Mouse (Mus musculus) left cerebral cortex, adult 11 months (tissue): ENCODE measurements at regions not wholly inside any gene's neighbourhood (a gene's known extent, or its start where the extent isn't known, plus 50 kb on each side); places are given as distances from the start of the nearest gene placed in this dataset.
"Not testable (repeated sequence)": the region's sequence is repeated elsewhere in the genome, so short reads cannot be mapped to it uniquely, and the experiment has no call there.

Source experiments
- DNase-seq: peaks from one replicate; pipeline ENCODE4 v3.0.0; 2022; ENCODE audit warnings: low spot score

DNA sequence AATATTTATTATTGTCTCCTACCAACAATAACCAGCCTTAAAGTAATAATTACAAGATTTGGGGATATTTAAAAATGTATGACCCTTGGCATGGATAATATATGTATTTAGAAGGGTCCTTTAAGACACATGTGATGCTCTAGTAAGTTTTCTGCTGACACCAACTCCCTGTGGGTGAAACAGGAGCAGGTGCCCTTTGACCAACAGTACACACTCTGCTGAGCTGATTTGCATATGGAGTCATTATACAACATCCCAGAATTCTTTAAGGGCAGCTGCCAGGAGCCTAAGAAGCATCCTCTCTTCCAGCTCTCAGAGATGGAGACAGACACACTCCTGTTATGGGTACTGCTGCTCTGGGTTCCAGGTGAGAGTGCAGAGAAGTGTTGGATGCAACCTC is 274.1 kb downstream of the Rpia start:
- DNase-seq = no peak

DNA sequence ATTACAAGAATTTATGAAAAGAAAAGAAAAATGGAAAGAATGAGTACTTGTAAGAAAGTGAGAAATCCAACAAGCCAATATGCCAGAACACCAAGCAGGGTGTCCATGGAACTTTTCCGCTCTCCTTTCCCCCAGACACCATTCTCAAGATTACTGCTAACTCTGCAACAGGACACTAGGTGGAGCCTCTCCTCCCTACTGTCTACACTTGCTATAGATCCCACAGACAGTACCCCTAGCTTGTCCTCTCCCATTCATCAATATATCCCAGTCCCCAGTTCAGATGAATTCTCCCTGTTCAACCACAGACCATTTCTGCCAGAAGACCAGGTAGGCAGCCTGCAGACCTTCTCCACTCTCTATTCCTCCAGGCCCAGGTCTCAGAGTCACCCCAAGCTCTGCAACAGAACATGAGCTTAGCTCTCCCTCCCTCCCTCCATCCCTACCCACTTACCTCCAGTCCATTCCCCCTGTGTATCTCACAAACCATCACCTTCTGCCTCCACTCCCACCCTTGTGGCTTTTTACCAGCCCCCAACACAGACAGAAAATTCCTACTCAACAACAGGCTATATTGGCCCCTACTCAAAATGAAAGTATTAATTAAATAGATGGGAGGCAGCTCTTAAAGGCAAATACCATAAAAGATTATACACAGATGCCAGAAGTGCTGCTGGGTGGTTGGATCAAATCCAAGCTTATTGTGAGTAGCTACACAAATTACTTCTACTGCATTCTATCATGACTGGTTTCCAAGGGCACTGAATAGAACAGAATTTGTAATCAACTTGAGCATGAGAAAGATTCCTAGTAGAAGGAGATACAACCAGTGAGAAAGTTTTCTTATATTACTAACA is 323.2 kb downstream of the Rpia start:
- DNase-seq = no peak

DNA sequence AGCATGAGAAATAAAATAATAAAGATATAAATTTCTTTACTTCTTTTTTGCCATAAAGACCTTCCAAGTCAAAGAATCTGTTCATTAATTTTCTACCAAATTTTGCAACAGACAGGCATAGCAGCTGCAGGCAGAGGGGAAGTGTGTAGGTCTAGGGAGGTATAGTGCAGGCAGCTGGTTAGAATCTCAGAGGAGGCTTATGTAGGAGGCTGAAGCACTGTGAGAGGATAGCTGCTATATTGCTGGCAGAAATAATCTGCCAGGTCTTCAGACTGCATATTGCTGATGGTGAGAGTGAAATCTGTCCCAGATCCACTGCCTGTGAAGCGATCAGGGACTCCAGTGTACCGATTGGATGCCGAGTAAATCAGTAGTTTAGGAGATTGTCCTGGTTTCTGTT is 334.8 kb downstream of the Rpia start:
- DNase-seq = no peak

DNA sequence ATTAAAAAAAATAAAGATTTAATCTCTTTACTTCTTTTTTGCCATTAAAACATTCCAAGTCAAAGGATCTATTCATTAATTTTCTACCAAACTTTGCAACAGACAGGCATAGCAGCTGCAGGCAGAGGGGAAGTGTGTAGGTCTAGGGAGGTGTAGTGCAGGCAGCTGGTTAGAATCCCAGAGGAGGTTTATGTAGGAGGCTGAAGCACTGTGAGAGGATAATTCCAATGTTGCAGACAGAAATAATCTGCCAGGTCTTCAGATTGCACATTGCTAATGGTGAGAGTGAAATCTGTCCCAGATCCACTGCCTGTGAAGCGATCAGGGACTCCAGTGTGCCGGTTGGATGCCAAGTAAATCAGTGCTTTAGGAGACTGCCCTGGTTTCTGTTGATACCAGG is 357.3 kb downstream of the Rpia start:
- not testable (repeated sequence) for DNase-seq

DNA sequence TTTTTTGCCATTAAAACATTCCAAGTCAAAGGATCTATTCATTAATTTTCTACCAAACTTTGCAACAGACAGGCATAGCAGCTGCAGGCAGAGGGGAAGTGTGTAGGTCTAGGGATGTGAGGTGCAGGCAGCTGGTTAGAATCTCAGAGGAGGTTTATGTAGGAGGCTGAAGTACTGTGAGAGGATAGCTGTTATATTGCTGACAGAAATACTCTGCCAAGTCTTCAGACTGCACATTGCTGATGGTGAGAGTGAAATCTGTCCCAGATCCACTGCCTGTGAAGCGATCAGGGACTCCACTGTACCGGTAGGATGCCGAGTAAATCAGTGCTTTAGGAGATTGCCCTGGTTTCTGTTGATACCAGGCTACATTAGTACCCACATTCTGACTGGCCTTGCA is 385.7 kb downstream of the Rpia start:
- peak; percentile 15 for DNase-seq

DNA sequence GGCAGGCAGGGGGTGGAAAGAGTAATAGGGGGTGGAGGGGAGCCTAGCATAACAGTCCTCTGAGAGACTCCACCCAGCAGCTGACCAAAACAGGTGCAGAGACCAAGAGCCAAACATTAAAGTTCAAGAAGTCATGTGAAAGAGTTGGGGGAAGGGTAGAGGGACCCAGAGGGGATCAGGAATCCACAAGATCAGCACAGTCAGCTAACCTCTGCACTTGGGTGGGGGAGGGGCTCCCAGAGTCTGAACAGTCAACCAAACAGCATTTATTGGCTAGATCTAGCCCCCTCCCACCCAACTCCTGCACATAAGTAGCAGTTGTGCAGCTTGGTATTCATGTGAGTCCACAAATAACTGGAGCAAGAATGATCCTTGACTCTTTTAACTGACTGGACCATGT is 402.2 kb downstream of the Rpia start:
- not testable (repeated sequence) for DNase-seq

DNA sequence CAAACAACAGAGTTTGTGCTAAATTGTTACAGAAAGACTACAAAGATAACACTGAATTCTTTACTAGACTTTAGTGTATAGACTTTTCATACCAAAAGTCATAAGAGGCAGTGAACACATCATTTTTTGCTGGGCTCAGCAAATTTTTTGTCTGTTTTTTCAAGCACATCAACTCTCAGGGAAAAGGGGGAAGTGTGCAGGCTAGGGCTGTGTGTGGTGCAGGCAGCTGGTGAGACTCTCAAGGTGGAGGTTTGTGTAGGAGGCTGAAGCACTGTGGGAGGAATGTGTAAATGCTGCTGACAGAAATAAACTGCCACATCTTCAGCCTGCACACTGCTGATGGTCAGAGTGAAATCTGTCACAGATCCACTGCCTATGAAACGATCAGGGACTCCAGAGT is 405.6 kb downstream of the Rpia start:
- DNase-seq = peak; percentile 44

DNA sequence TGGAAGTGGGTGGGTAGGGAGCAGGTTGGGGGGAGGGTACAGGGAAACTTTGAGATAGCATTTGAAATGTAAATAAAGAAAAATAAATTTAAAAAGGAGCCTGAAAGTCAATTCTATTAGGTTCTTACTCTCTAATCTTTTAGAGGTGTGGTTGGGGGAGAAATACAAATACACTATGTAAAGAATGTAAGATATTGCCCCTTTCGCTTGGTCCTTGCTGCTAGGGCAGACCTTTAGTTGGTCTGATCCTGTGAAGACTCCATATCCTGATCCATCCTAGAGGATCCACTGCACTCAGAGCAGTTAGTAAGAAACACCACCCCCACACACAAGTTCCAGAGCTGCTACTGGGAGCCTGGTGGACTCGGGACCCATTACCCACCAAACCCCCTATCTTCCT is 412.7 kb downstream of the Rpia start:
- not testable (repeated sequence) for DNase-seq

DNA sequence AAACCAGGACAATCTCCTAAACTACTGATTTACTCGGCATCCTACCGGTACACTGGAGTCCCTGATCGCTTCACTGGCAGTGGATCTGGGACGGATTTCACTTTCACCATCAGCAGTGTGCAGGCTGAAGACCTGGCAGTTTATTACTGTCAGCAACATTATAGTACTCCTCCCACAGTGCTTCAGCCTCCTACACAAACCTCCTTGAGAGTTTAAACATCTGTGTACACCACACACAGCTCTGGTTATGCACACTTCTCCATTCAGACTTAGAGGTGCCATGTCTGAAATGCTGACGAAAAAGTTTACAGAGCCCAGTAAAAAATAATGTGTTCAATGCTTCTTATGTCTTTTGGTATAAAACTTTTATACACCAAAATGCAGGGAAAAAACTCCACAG is 420.2 kb downstream of the Rpia start:
- not testable (repeated sequence) for DNase-seq

DNA sequence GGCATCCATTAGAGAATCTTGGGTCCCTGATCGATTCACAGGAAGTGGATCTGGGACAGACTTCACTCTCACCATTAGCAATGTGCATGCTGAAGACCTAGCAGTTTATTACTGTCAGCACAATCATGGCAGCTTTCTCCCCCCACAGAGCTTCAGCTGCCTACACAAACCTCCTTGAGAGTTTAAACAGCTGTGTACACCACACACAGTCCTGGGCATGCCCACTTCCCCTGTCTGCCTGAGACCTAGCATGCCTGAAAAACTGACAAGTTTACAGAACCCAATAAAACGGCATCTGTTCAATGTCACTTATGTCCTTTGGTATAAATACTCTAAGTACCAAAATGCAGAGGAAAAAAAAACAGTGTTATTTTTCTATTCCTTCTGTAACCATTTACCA is 435.7 kb downstream of the Rpia start:
- no peak for DNase-seq

DNA sequence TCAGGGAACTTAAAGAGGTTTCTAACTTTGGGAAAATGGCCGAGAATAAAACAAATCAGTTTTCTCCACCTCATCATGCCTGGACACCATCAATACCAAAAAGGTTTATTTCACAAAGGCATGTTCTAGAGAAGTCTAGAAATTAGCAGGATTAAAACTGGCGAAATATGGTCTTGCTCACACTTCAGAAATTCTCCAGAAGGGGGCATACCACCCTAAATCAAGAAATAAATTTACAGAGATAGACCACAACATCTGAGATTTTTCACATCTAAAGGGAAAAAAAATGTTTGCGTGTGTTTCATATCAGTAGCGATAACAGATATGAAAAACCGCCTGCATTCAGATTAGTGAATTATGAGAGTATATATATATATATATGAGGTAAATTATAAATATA is 449.9 kb downstream of the Rpia start:
- DNase-seq = no peak

DNA sequence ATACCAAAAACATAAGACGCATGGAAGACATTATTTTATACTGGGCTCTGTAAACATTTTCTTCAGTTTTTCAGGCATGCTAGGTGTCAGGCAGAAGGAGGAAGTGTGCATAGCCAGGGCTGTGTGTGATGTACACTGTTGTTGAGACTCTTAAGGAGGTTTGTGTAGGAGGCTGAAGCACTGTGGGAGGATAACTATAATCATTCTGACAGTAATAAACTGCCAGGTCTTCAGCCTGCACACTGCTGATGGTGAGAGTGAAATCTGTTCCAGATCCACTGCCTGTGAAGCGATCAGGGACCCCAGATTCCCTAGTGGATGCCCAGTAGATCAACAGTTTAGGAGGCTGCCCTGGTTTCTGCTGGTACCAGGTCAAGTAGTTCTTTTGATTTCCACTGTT is 451.3 kb downstream of the Rpia start:
- not testable (repeated sequence) for DNase-seq

DNA sequence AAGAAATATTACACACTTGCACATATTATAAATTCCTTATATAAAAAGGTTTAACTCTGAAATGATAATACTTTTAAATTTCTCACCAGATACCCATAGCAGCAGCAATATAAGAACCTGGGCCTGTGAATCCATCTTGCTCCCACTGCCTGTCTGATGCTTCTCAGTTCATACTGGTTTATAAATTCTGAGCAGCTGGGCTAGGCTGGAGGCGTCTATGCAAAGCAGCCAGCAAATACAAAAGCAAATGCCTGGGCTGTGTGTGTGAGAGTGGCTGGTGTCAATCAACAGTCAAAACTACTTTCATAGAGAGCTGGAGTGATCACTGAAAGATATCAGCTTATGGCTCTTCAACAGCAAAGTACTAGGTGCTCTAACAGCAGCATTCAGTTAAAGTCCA is 476.7 kb downstream of the Rpia start:
- DNase-seq = no peak

DNA sequence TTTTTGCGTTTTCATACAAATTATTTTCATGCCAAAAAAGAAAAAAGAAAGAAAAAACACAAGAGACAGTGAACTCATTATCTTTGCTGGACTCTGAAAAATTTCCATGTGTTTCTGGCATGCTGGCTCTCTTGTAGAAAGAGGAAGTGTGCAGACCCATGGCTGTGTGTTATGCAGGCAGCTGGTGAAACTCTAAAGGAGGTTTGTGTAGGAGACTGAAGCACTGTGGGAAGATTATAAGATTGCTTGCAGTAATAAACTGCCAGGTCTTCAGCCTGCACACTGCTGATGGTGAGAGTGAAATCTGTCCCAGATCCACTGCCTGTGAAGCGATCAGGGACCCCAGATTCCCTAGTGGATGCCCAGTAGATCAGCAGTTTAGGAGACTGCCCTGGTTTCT is 477.4 kb downstream of the Rpia start:
- DNase-seq = peak; percentile 41

DNA sequence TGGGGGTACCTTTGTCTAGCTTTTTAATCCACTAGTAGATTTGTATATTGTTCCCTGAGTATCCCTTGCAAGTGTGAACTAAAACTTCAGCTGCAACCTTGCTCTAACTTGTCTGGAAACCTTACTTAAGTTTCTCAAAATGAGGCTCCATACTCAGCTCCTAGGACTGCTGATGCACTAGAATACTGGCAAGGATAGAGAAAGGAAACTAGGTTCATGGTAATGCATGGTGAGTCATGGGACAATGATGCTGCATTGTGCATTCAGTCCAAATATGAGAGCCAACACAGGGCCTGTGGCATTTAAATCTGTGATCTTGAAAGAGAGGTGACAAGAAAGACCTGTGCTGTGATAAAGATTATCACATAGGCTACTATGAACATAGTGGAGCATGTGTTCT is 490.9 kb downstream of the Rpia start:
- not testable (repeated sequence) for DNase-seq

DNA sequence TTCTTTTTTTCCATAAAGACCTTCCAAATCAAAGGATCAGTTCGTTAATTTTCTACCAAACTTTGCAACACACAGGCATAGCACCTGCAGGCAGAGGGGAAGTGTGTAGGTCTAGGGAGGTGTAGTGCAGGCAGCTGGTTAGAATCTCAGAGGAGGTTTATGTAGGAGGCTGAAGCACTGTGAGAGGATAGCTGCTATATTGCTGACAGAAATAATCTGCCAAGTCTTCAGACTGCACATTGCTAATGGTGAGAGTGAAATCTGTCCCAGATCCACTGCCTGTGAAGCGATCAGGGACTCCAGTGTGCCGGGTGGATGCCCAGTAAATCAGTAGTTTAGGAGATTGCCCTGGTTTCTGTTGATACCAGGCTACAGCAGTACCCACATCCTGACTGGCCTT is 531.8 kb downstream of the Rpia start:
- DNase-seq = peak; percentile 73

DNA sequence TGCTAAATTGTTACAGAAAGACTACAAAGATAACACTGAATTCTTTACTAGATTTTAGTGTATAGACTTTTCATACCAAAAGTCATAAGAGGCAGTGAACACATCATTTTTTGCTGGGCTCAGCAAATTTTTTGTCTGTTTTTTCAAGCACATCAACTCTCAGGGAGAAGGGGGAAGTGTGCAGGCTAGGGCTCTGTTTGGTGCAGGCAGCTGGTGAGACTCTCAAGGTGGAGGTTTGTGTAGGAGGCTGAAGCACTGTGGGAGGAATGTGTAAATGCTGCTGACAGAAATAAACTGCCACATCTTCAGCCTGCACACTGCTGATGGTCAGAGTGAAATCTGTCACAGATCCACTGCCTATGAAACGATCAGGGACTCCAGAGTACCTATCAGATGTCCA is 551.9 kb downstream of the Rpia start:
- DNase-seq = peak; percentile 30

DNA sequence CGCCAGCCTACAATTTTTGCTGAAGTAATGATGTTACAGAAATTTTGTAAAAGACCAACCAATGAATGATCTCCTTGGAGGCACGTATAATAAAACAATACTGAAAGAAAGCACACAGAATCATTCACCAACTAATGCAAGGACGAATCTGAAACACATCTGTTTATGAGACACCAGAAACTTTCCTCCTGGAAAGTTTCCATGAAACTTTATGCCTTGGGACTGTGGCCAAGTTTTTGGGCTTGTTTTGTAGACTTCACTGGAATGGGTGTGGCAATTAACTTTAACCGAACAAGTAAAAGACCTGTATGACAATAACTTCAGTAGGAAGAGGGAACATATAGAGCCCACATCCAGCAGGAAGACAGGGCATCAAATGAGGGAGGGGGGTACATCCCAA is 564.9 kb downstream of the Rpia start:
- no peak for DNase-seq

DNA sequence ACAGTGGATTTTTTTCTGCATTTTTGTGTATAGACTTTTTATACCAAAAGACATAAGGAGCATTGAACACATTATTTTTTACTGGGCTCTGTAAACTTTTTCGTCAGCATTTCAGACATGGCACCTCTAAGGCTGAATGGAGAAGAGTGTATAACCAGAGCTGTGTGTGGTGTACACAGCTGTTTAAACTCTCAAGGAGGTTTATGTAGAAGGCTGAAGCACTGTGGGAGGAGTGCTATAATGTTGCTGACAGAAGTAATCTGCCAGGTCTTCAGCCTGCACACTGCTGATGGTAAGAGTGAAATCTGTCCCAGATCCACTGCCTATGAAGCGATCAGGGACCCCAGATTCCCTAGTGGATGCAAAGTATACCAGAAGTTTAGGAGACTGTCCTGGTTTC is 575.4 kb downstream of the Rpia start:
- not testable (repeated sequence) for DNase-seq

DNA sequence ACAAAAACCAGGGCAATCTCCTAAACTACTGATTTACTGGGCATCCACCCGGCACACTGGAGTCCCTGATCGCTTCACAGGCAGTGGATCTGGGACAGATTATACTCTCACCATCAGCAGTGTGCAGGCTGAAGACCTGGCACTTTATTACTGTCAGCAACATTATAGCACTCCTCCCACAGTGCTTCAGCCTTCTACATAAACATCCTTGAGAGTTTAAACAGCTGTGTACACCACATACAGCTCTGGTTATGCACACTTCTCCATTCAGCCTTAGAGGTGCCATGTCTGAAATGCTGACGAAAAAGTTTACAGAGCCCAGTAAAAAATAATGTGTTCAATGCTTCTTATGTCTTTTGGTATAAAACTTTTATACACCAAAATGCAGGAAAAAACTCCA is 576.3 kb downstream of the Rpia start:
- not testable (repeated sequence) for DNase-seq
